Mouse (Mus musculus) stomach, embryonic 15.5 days (tissue): ENCODE results near the gene Trpc3. TPM values are rescaled to one million over a fixed set of nuclear protein-coding genes. Genes with fewer than 3 reads are reported as not detected.
"Not testable (repeated sequence)": the region's sequence is repeated elsewhere in the genome, so short reads cannot be mapped to it uniquely, and the experiment has no call there.

Experiments used
- ATAC-seq: fragments of 200-750 bp; cut with Nextera tagmentation; 2 replicates; pipeline ENCODE4 v1.8.0; 2017; ENCODE audit warnings: low read depth, moderate number of reproducible peaks, moderate TSS enrichment; ENCODE audit not compliant: insufficient read depth, low FRiP score
- H3K27ac ChIP-seq: fragments of 300-500 bp; sonication (generic); 2 replicates; pipeline ENCODE4 v1.5.1; 2015; ENCODE audit warnings: mild to moderate bottlenecking, inconsistent platforms
- H3K27me3 ChIP-seq: fragments of 300-500 bp; sonication (generic); replicated peaks from 2 replicates; pipeline ENCODE4 v1.6.1; 2015; ENCODE audit warnings: inconsistent platforms
- H3K36me3 ChIP-seq: fragments of 300-500 bp; sonication (generic); 2 replicates; pipeline ENCODE4 v1.6.1; 2015; ENCODE audit warnings: inconsistent platforms
- H3K4me1 ChIP-seq: fragments of 300-500 bp; sonication (generic); 2 replicates; pipeline ENCODE4 v1.6.1; 2015; ENCODE audit warnings: inconsistent platforms
- H3K4me2 ChIP-seq: fragments of 300-500 bp; sonication (generic); 2 replicates; pipeline ENCODE4 v1.6.1; 2015; ENCODE audit warnings: mild to moderate bottlenecking, inconsistent platforms
- H3K4me3 ChIP-seq: fragments of 300-500 bp; sonication (generic); replicated peaks from 2 replicates; pipeline ENCODE4 v1.5.1; 2015; ENCODE audit warnings: inconsistent platforms
- H3K9ac ChIP-seq: fragments of 300-500 bp; sonication (generic); 2 replicates; pipeline ENCODE4 v1.6.1; 2015; ENCODE audit warnings: inconsistent platforms
- H3K9me3 ChIP-seq: fragments of 300-500 bp; sonication (generic); 2 replicates; pipeline ENCODE4 v1.6.1; 2016; ENCODE audit warnings: inconsistent platforms
- WGBS: fragments of 180-500 bp; shearing (Covaris S2); methylation state at CpG from one replicate; pipeline ENCODE4 v1.1.7; 2015; 5-methylcytosine and 5-hydroxymethylcytosine counted together
- polyA plus RNA-seq: library from polyadenylated mRNA; unstranded; fragments of >200 nt; fragmentation: Nextera tagmentation; extraction: Ambion mirVana; gene quantifications from 2 replicates; pipeline ENCODE4 v1.2.1, GENCODE M21; 2015

Trpc3 gene
- 2.9 and 5.1 TPM in 2 replicates for polyA plus RNA-seq

DNA sequence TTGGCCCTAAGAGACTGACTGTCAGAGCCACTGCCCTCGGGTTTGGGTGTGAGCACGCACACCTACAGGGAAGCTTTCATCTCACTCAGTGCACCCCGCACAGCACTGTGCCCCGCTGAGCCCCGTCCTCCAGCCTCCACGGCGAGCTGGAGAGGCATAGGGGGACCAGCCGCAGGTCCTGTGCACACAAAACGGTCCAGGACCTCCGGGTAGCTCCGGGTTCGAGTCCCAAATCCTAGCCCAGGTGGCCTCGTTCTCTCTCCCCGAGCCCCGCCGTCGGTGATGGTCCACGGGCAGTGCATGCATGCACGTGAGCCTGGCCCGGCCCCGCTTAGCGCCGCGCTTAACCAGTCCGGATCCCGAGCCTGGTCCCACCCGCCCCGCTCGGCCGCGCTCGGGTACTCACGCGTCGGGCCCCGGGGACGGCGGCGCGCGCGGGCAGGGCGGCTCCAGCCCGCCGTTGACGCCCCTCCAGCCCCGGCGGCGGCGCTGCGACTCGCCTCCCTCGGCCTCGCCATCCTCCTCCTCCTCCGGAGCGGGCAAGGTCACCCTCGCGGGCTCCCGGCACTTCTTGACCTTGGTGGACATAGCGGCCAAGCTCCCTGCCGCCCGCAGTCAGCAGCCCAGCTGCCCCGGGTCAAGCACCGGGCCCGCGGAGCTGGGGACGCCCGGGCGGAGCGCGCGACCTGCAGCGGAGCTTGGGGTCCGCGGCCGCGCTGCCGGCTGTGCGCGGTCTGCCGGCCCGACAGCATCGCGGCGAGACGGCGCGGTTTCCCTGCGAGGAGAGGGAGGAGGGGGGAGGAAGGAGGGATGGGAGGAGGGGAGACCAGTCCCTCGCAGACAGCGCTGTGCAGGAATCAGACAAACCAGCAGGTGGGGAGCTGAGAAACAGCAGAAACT lies at the start of gene Trpc3:
Gene Trpc3 (minus strand): TSS at position 776 of the 900 bp plus-strand sequence.
- Histone ChIP-seq H3K9ac (peak within 1 kb of the TSS; percentile 36), H3K36me3 (no peaks in the 10 kb centered on the region), H3K27ac (no peak within 1 kb of the TSS; the same call in 1 of the 2 replicates), H3K9me3 (no peaks in the 10 kb centered on the region), H3K4me2 (peak within 1 kb of the TSS; percentile 89), H3K27me3 (peaks cover 23% of the 10 kb centered on the region), H3K4me3 (peak within 1 kb of the TSS; percentile 55), H3K4me1 (peaks cover 8% of the 10 kb centered on the region; the same call in 1 of the 2 replicates)
- WGBS, result under 1% methylated on average over 82 of the region's 91 CpGs
- ATAC-seq, result peak; percentile 74

DNA sequence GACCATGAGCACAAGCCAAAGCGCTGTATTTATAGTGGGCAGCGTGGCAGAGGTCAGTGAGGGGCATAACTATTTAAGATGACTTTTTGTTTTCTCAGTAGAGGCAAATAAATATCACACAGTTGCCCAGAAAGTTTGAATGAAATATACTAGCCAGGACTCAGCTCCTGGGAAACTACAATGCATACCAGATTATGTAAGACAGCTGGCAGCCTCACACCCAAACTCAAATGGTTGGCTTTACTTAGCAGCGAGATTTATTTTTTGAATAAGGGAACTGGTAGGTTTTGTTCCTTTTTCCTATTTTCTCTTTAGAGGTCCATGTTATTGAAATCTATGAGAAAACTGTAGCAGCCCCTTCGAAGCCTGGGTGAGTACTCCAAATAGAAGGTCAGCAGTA lies 48.1 kb upstream of the Trpc3 start:
- Histone ChIP-seq H3K27ac (no peak overlapping the region), H3K27me3 (no peaks in the 10 kb centered on the region), H3K4me3 (no peak overlapping the region), H3K36me3 (no peaks in the 10 kb centered on the region), H3K9ac (no peak overlapping the region), H3K4me1 (no peaks in the 10 kb centered on the region), H3K9me3 (no peaks in the 10 kb centered on the region), H3K4me2 (no peak overlapping the region)
- 49% methylated on average over 4 of the region's 4 CpGs for WGBS
- ATAC-seq, result no peak

- 86% methylated on average over 4 of the region's 4 CpGs for WGBS
- Histone ChIP-seq H3K27ac (no peak overlapping the region), H3K27me3 (no peaks in the 10 kb centered on the region), H3K36me3 (no peaks in the 10 kb centered on the region), H3K4me2 (no peak overlapping the region), H3K9me3 (no peaks in the 10 kb centered on the region), H3K4me3 (no peak overlapping the region), H3K4me1 (no peaks in the 10 kb centered on the region), H3K9ac (no peak overlapping the region)
- ATAC-seq, result no peak
Measured at GRCm38 (mm10) chr3:36733075-36733474, 43.1 kb upstream of the Trpc3 start.

GRCm38 (mm10) chr3:36726545-36726944 lies 36.6 kb upstream of the Trpc3 start:
- H3K4me1 ChIP-seq, result no peaks in the 10 kb centered on the region
- no peaks in the 10 kb centered on the region for H3K27me3 ChIP-seq
- ATAC-seq, result no peak
- no peaks in the 10 kb centered on the region for H3K9me3 ChIP-seq
- no peaks in the 10 kb centered on the region for H3K36me3 ChIP-seq
- no peak overlapping the region for H3K4me3 ChIP-seq
- H3K4me2 ChIP-seq, result no peak overlapping the region
- H3K9ac ChIP-seq, result no peak overlapping the region
- WGBS, result 72% methylated on average over 8 of the region's 8 CpGs
- H3K27ac ChIP-seq, result no peak overlapping the region

DNA sequence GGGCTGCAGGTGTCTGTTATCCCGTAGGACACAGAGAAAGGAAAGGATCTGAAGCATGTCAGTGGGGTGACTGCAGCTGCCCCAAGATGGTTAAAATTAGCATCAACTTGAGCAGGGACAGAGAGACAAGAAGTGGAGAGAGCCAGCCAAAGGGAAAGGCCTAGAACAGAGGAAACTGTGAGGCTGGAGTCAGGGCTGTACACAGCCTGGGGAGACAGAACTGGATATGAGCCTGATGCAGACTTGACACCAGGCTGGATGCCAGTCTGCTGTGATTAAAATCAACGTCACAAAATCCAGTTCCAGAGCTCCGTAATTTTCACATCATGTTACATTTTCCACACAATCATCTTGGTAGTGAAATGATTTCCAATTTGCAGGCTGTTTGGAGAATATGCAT lies 31.9 kb upstream of the Trpc3 start:
- WGBS, result 67% methylated on average over 3 of the region's 3 CpGs
- Histone ChIP-seq H3K4me2 (no peak overlapping the region), H3K4me1 (no peaks in the 10 kb centered on the region), H3K9me3 (no peaks in the 10 kb centered on the region), H3K36me3 (no peaks in the 10 kb centered on the region), H3K27ac (no peak overlapping the region), H3K4me3 (no peak overlapping the region), H3K9ac (no peak overlapping the region), H3K27me3 (no peaks in the 10 kb centered on the region)
- no peak for ATAC-seq

DNA sequence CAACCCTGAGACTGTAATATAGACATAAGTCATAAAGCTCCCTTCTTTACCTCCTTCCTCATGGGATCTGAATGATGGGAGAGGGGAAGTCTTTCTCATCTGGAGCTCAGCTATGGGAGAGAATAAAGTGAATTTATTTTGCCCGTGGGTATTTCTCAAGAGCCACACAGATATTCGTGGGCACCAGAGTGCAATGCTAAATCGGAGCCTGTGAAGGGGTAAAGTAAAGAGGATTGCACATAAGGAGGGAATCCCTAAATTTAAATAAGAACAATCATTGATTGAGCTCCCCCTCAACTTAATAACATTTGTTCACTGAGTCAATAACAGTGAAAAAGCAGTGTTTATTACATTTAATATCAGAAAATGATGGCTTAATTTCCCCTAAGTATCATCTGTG lies 19.6 kb upstream of the Trpc3 start:
- Histone ChIP-seq H3K4me1 (no peaks in the 10 kb centered on the region), H3K27me3 (no peaks in the 10 kb centered on the region), H3K4me3 (no peak overlapping the region), H3K9me3 (no peaks in the 10 kb centered on the region), H3K4me2 (no peak overlapping the region), H3K36me3 (no peaks in the 10 kb centered on the region), H3K27ac (no peak overlapping the region), H3K9ac (no peak overlapping the region)
- WGBS, result 79% methylated on average over 3 of the region's 3 CpGs
- ATAC-seq, result no peak

DNA sequence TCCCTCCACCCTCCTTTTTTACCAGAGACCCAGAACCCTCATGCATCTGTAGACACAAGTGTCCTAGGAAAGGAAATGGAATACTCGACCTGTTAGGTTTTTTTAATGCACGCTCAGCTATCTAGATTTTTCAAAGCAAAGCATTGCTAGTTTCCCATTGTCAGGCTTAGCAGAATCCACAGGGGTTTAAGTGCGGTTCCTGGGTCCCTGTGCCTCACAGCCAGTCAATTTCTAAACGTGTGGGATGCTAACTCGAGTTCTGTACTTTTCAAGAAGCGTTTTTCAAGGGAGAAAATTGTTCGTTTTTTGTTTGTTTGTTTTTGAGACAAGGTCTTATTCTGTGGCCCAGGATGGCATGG lies 304 bp upstream of the Trpc3 start:
- Histone ChIP-seq H3K9ac (no peak overlapping the region), H3K4me2 (peak overlapping the region; percentile 89)
- 8% methylated on average over 7 of the region's 7 CpGs for WGBS

GRCm38 (mm10) chr3:36688874-36689273 lies 1.1 kb downstream of the Trpc3 start:
- H3K4me2 ChIP-seq, result peak overlapping the region; percentile 89
- ATAC-seq, result peak; percentile 42; the same call in 1 of the 2 replicates
- no peaks in the 10 kb centered on the region for H3K9me3 ChIP-seq
- WGBS, result 4% methylated on average over 21 of the region's 21 CpGs
- H3K36me3 ChIP-seq, result no peaks in the 10 kb centered on the region
- H3K27ac ChIP-seq, result no peak overlapping the region
- peak overlapping the region; percentile 55 for H3K4me3 ChIP-seq
- no peak overlapping the region for H3K9ac ChIP-seq
- peaks cover 23% of the 10 kb centered on the region for H3K27me3 ChIP-seq
- H3K4me1 ChIP-seq, result peaks cover 8% of the 10 kb centered on the region; the same call in 1 of the 2 replicates

More for the DNA sequence above, 304 bp upstream of the Trpc3 start:
- H3K9me3 ChIP-seq, result no peaks in the 10 kb centered on the region
- no peaks in the 10 kb centered on the region for H3K36me3 ChIP-seq
- peaks cover 8% of the 10 kb centered on the region; the same call in 1 of the 2 replicates for H3K4me1 ChIP-seq
- peak overlapping the region; percentile 55 for H3K4me3 ChIP-seq
- H3K27ac ChIP-seq, result no peak overlapping the region
- ATAC-seq, result no peak
- H3K27me3 ChIP-seq, result peaks cover 23% of the 10 kb centered on the region

- ATAC-seq, result no peak
- 59% methylated on average over 1 of the region's 1 CpGs for WGBS
Measured at GRCm38 (mm10) chr3:36675822-36676221, 14.1 kb downstream of the Trpc3 start.

GRCm38 (mm10) chr3:36667814-36668213 lies 22.2 kb downstream of the Trpc3 start:
- no peak overlapping the region for H3K27ac ChIP-seq
- H3K36me3 ChIP-seq, result no peaks in the 10 kb centered on the region
- H3K4me2 ChIP-seq, result no peak overlapping the region
- H3K9me3 ChIP-seq, result no peaks in the 10 kb centered on the region
- no peak for ATAC-seq
- H3K4me3 ChIP-seq, result no peak overlapping the region
- WGBS, result 85% methylated on average over 6 of the region's 6 CpGs
- H3K9ac ChIP-seq, result no peak overlapping the region
- no peaks in the 10 kb centered on the region for H3K4me1 ChIP-seq
- H3K27me3 ChIP-seq, result no peaks in the 10 kb centered on the region

More at GRCm38 (mm10) chr3:36675822-36676221, 14.1 kb downstream of the Trpc3 start:
- no peaks in the 10 kb centered on the region for H3K36me3 ChIP-seq
- H3K4me3 ChIP-seq, result no peak overlapping the region
- H3K27ac ChIP-seq, result no peak overlapping the region
- H3K9me3 ChIP-seq, result no peaks in the 10 kb centered on the region
- H3K4me1 ChIP-seq, result no peaks in the 10 kb centered on the region
- no peak overlapping the region for H3K9ac ChIP-seq
- H3K27me3 ChIP-seq, result no peaks in the 10 kb centered on the region
- H3K4me2 ChIP-seq, result no peak overlapping the region

DNA sequence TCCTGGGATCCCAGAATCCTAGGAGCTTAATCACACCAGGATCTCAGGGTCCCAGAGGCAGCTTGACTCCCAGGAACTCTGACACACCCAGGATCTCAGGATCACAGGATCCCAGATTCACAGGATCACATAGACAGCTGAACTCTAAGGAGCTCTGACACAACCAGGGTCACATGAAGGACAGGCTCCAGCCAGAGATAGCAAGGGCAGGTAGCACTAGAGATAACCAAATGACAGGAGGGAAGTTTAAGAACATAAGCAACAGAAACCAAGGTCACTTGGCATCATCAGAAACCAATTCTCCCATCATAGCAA lies 44.8 kb downstream of the Trpc3 start:
- H3K4me3 ChIP-seq, H3K27ac ChIP-seq, ATAC-seq, H3K36me3 ChIP-seq, H3K9ac ChIP-seq, H3K27me3 ChIP-seq, H3K9me3 ChIP-seq, H3K4me1 ChIP-seq, H3K4me2 ChIP-seq: not testable (repeated sequence)

DNA sequence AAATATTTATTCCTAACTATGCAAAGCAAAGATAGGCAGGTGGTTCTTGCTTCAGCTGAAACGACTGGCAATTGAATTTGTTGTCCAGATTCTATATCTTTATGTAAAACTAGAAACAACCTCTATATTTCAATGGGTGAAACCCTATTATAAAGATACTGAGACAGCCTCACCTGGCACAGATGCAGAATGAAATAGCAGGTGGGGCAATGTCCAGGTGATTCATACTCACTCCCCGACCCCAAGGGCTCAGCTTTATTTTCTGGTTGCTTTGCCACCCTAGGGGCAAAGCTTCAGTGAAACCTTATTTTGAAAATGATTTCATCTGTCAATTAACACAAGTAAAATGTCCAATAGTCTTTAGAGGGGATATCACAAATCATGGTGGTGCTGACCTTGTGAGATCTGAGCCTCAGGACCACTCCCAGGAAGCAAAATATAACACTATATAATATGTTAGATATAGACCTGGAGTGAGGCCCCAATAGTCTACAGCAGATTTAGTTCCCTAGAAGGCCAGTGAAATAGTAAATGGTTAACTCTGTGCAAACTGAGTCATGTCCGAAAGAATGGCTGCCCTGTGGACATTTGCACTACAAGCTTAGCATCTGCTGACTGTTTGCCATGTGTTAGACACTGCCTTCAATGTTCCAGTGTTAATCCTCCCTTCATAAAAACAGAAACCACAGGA lies 45.3 kb downstream of the Trpc3 start:
- no peak for ATAC-seq
- Histone ChIP-seq H3K4me2 (no peak overlapping the region), H3K36me3 (no peaks in the 10 kb centered on the region), H3K9ac (no peak overlapping the region), H3K4me1 (no peaks in the 10 kb centered on the region), H3K27ac (no peak overlapping the region), H3K4me3 (no peak overlapping the region), H3K9me3 (no peaks in the 10 kb centered on the region), H3K27me3 (no peaks in the 10 kb centered on the region)
- 63% methylated on average over 3 of the region's 3 CpGs for WGBS
